Mouse (Mus musculus) Muller cell, postnatal 12 days (primary cell): ENCODE data around the gene Znrf1.

ENCODE experiments used
- DNase-seq: peaks from one replicate; pipeline ENCODE4 v3.0.0-alpha.2; 2015; ENCODE audit errors: inconsistent ontology term

Gene Znrf1

GRCm38 (mm10) chr8:111599707-111600444, 64.0 kb downstream of the Znrf1 start:
- no peak for DNase-seq

GRCm38 (mm10) chr8:111602050-111602449, 66.2 kb downstream of the Znrf1 start:
- peak; percentile 31 for DNase-seq

- no peak for DNase-seq
These were observed 69.1 kb downstream of the Znrf1 start for GRCm38 (mm10) chr8:111604986-111605385.

GRCm38 (mm10) chr8:111606961-111607360, 71.1 kb downstream of the Znrf1 start:
- no peak for DNase-seq

- no peak for DNase-seq
These were observed 71.5 kb downstream of the Znrf1 start for GRCm38 (mm10) chr8:111607414-111607813.

GRCm38 (mm10) chr8:111613181-111613580, 77.3 kb downstream of the Znrf1 start:
- no peak for DNase-seq

GRCm38 (mm10) chr8:111614786-111615701, 79.1 kb downstream of the Znrf1 start:
- DNase-seq: no peak

GRCm38 (mm10) chr8:111617812-111618211, 81.9 kb downstream of the Znrf1 start:
- no peak for DNase-seq

GRCm38 (mm10) chr8:111618273-111618672, 82.4 kb downstream of the Znrf1 start:
- no peak for DNase-seq

GRCm38 (mm10) chr8:111619936-111620335, 84.0 kb downstream of the Znrf1 start:
- peak; percentile 47 for DNase-seq

- DNase-seq: no peak
These were observed 86.2 kb downstream of the Znrf1 start for GRCm38 (mm10) chr8:111622104-111622503.

GRCm38 (mm10) chr8:111622553-111622952, 86.7 kb downstream of the Znrf1 start:
- DNase-seq: no peak

GRCm38 (mm10) chr8:111624081-111624852, 88.4 kb downstream of the Znrf1 start:
- DNase-seq: peak; percentile 83

- DNase-seq: no peak
These were observed 88.9 kb downstream of the Znrf1 start for GRCm38 (mm10) chr8:111624853-111625221.

GRCm38 (mm10) chr8:111625694-111626527, 90.0 kb downstream of the Znrf1 start:
- peak; percentile 67 for DNase-seq

GRCm38 (mm10) chr8:111626528-111626820, 90.6 kb downstream of the Znrf1 start:
- no peak for DNase-seq

- DNase-seq: no peak
These were observed 91.0 kb downstream of the Znrf1 start for GRCm38 (mm10) chr8:111626933-111627332.

GRCm38 (mm10) chr8:111627923-111628322, 92.0 kb downstream of the Znrf1 start:
- no peak for DNase-seq

- DNase-seq: no peak
These were observed 92.5 kb downstream of the Znrf1 start for GRCm38 (mm10) chr8:111628401-111628800.

- no peak for DNase-seq
These were observed 93.1 kb downstream of the Znrf1 start for GRCm38 (mm10) chr8:111628894-111629501.

- DNase-seq: peak; percentile 59
These were observed 94.2 kb downstream of the Znrf1 start, which contains the start of gene Ldhd for GRCm38 (mm10) chr8:111630105-111630521. Gene Ldhd, minus strand, starts transcription at chr8:111630374.
